Mouse (Mus musculus) CH12.LX (cell line): ENCODE measurements at regions not wholly inside any gene's neighbourhood (a gene's known extent, or its start where the extent isn't known, plus 50 kb on each side); places are given as distances from the start of the nearest gene placed in this dataset.

Experiments
- DNase-seq: peaks from one replicate; pipeline ENCODE4 v3.0.0-alpha.2; 2013; ENCODE audit errors: extremely low read depth
- H3K27ac ChIP-seq: 2 replicates; pipeline ENCODE4 v1.5.1; 2012; ENCODE audit warnings: low read depth, mild to moderate bottlenecking, control low read depth, moderate library complexity; ENCODE audit not compliant: insufficient read depth
- H3K27me3 ChIP-seq: replicated peaks from 2 replicates; pipeline ENCODE3; 2012; ENCODE audit warnings: inconsistent platforms
- H3K36me3 ChIP-seq, 2 experiments: replicated peaks in 1 of 2; 2 replicates each; pipeline versions ENCODE3 to v1.6.1; 2012; ENCODE audit warnings: inconsistent platforms in 1 of 2, low read length in 1 of 2, mild to moderate bottlenecking in 1 of 2, mixed read lengths in 1 of 2, moderate library complexity in 1 of 2; ENCODE audit not compliant: control insufficient read depth in 1 of 2, insufficient read depth in 1 of 2
- H3K4me1 ChIP-seq, 2 experiments: 2 replicates each; pipeline ENCODE4 v1.6.1; 2012; ENCODE audit warnings: inconsistent platforms in 1 of 2, moderate library complexity in 1 of 2; ENCODE audit not compliant: insufficient read depth in 2 of 2, control insufficient read depth in 1 of 2
- H3K4me2 ChIP-seq: 2 replicates; pipeline ENCODE4 v1.6.1; 2012; ENCODE audit warnings: low read depth, mild to moderate bottlenecking, control low read depth; ENCODE audit not compliant: poor library complexity, insufficient read depth, severe bottlenecking
- H3K4me3 ChIP-seq, 3 experiments: fragments of 150-350 bp in 1 of 3; sonication (generic) in 1 of 3; replicated peaks in 1 of 3; 2 replicates each; pipeline versions ENCODE3 to v1.5.1; 2011 to 2012; ENCODE audit warnings: low read depth in 2 of 3, low read length in 2 of 3, mild to moderate bottlenecking in 2 of 3, moderate library complexity in 2 of 3, control low read depth in 1 of 3, improper control_type of control experiment in 1 of 3, inconsistent platforms in 1 of 3, mixed read lengths in 1 of 3; ENCODE audit not compliant: poor library complexity in 1 of 3
- H3K79me2 ChIP-seq: replicated peaks from 2 replicates; pipeline ENCODE4 v1.6.1; 2012; ENCODE audit warnings: mild to moderate bottlenecking, moderate library complexity; ENCODE audit not compliant: control insufficient read depth, poor library complexity, insufficient read depth, severe bottlenecking; ENCODE audit errors: extremely low read depth
- H3K9ac ChIP-seq: 2 replicates; pipeline ENCODE4 v1.6.1; 2012; ENCODE audit warnings: low read depth, mild to moderate bottlenecking, control low read depth, moderate library complexity; ENCODE audit not compliant: insufficient read depth
- H3K9me3 ChIP-seq: replicated peaks from 2 replicates; pipeline ENCODE3; 2012; ENCODE audit warnings: low read length, inconsistent platforms, mixed read lengths
- CHD1 ChIP-seq: IDR thresholded peaks from 2 replicates; pipeline ENCODE4 v1.6.1; 2012; ENCODE audit warnings: low read depth, low read length, improper control_type of control experiment, inconsistent platforms
- CHD2 ChIP-seq: IDR thresholded peaks from 2 replicates; pipeline ENCODE4 v1.6.1; 2011; ENCODE audit warnings: low read length, improper control_type of control experiment
- CTCF ChIP-seq, 2 experiments: IDR thresholded peaks in 1 of 2; conservative IDR thresholded peaks in 1 of 2; 2 replicates each; pipeline ENCODE4 v1.5.1; 2011 to 2012; ENCODE audit warnings: low read depth in 2 of 2, low read length in 2 of 2, improper control_type of control experiment in 1 of 2, inconsistent platforms in 1 of 2, mild to moderate bottlenecking in 1 of 2, moderate library complexity in 1 of 2
- E2F4 ChIP-seq: IDR thresholded peaks from 2 replicates; pipeline ENCODE4 v1.6.1; 2011; ENCODE audit warnings: low read depth, low read length, improper control_type of control experiment; ENCODE audit not compliant: insufficient replicate concordance
- EP300 ChIP-seq: IDR thresholded peaks from 2 replicates; pipeline ENCODE4 v1.6.1; 2011; ENCODE audit warnings: low read length, improper control_type of control experiment
- ETS1 ChIP-seq: conservative IDR thresholded peaks from 2 replicates; pipeline ENCODE4 v1.6.1; 2012; ENCODE audit warnings: low read depth, mild to moderate bottlenecking, inconsistent platforms, low read length, improper control_type of control experiment, moderate library complexity
- IRF4 ChIP-seq: IDR thresholded peaks from 2 replicates; pipeline ENCODE4 v1.6.1; 2014; ENCODE audit warnings: low read depth, mild to moderate bottlenecking, inconsistent platforms, low read length, improper control_type of control experiment
- JUN ChIP-seq: IDR thresholded peaks from 2 replicates; pipeline ENCODE4 v1.6.1; 2011; ENCODE audit warnings: low read depth, mild to moderate bottlenecking, low read length, improper control_type of control experiment, moderate library complexity; ENCODE audit not compliant: insufficient read depth
- JUND ChIP-seq: conservative IDR thresholded peaks from 2 replicates; pipeline ENCODE4 v1.6.1; 2011; ENCODE audit warnings: low read depth, low read length, improper control_type of control experiment
- KAT2A ChIP-seq: IDR thresholded peaks from 2 replicates; pipeline ENCODE4 v1.6.1; 2012; ENCODE audit warnings: low read length, improper control_type of control experiment, inconsistent platforms; ENCODE audit not compliant: insufficient replicate concordance
- MAZ ChIP-seq: IDR thresholded peaks from 2 replicates; pipeline ENCODE4 v1.6.1; 2012; ENCODE audit warnings: low read depth, mild to moderate bottlenecking, inconsistent platforms, low read length, improper control_type of control experiment, moderate library complexity
- MEF2A ChIP-seq: IDR thresholded peaks from 2 replicates; pipeline ENCODE4 v1.6.1; 2014; ENCODE audit warnings: low read depth, mild to moderate bottlenecking, inconsistent platforms, low read length, improper control_type of control experiment, borderline replicate concordance
- MXI1 ChIP-seq: IDR thresholded peaks from 2 replicates; pipeline ENCODE4 v1.6.1; 2011; ENCODE audit warnings: mild to moderate bottlenecking, low read depth, low read length, improper control_type of control experiment
- MYC ChIP-seq: IDR thresholded peaks from 2 replicates; pipeline ENCODE4 v1.6.1; 2011; ENCODE audit warnings: low read depth, mild to moderate bottlenecking, improper control_type of control experiment, low read length
- NELFE ChIP-seq: IDR thresholded peaks from 2 replicates; pipeline ENCODE4 v1.6.1; 2011; ENCODE audit warnings: low read depth, low read length, improper control_type of control experiment
- NRF1 ChIP-seq: IDR thresholded peaks from 2 replicates; pipeline ENCODE4 v1.6.1; 2014; ENCODE audit warnings: low read depth, mild to moderate bottlenecking, inconsistent platforms, low read length, improper control_type of control experiment, moderate library complexity
- PAX5 ChIP-seq: IDR thresholded peaks from 2 replicates; pipeline ENCODE4 v1.6.1; 2012; ENCODE audit warnings: low read length, inconsistent platforms, mixed read lengths
- RAD21 ChIP-seq: IDR thresholded peaks from 2 replicates; pipeline ENCODE4 v1.6.1; 2011; ENCODE audit warnings: low read depth, mild to moderate bottlenecking, low read length, improper control_type of control experiment, moderate library complexity
- SIN3A ChIP-seq: IDR thresholded peaks from 2 replicates; pipeline ENCODE4 v1.6.1; 2012; ENCODE audit warnings: low read length, improper control_type of control experiment, inconsistent platforms
- USF1 ChIP-seq: IDR thresholded peaks from 2 replicates; pipeline ENCODE4 v1.6.1; 2014; ENCODE audit warnings: low read depth, mild to moderate bottlenecking, inconsistent platforms, low read length, improper control_type of control experiment
- ZC3H11A ChIP-seq: IDR thresholded peaks from 2 replicates; pipeline ENCODE4 v1.6.1; 2012; ENCODE audit warnings: low read depth, mild to moderate bottlenecking, inconsistent platforms, low read length, improper control_type of control experiment
- ZKSCAN1 ChIP-seq: IDR thresholded peaks from 2 replicates; pipeline ENCODE4 v1.6.1; 2012; ENCODE audit warnings: low read depth, inconsistent platforms, low read length, improper control_type of control experiment, borderline replicate concordance
- ZMIZ1 ChIP-seq: IDR thresholded peaks from 2 replicates; pipeline ENCODE4 v1.6.1; 2012; ENCODE audit warnings: low read depth, mild to moderate bottlenecking, inconsistent platforms, low read length, improper control_type of control experiment
- dilution Hi-C: fragments of 300-500 bp; cut with MboI; formaldehyde crosslinking; loops from 2 replicates; pipeline ENCODE4 v1.14.3; 2020; ENCODE audit warnings: low sequenced_read_pairs; ENCODE audit not compliant: extremely low pct_unique_long_range_greater_than_20kb, extremely low pct_ligation_motif_present
- in situ Hi-C: fragments of 300-500 bp; cut with MboI; formaldehyde crosslinking; loops from 3 replicates; pipeline ENCODE4 v1.14.3; 2019; ENCODE audit warnings: low sequenced_read_pairs, low pct_ligation_motif_present, low pct_unique_long_range_greater_than_20kb, mixed read lengths

- H3K9me3 ChIP-seq, result no peaks in the 10 kb centered on the region
- TF ChIP-seq MEF2A, result no peak
- TF ChIP-seq EP300, result no peak
- no peak for TF ChIP-seq ZMIZ1
- no peak for TF ChIP-seq PAX5
- TF ChIP-seq MXI1, result no peak
- TF ChIP-seq MYC, result no peak
Measured at GRCm38 (mm10) chr5:4535951-4536350, 221.9 kb downstream of the Fzd1 start.

GRCm38 (mm10) chr5:4534512-4534911 lies 223.3 kb downstream of the Fzd1 start:
- DNase-seq, result no peak
- dilution Hi-C loops, result no loop called here
- no peak overlapping the region for H3K27ac ChIP-seq
- no peak overlapping the region for H3K4me2 ChIP-seq
- no peaks in the 10 kb centered on the region for H3K9me3 ChIP-seq
- no peaks in the 10 kb centered on the region for H3K4me1 ChIP-seq
- H3K27me3 ChIP-seq, result no peaks in the 10 kb centered on the region
- H3K79me2 ChIP-seq, result no peaks in the 10 kb centered on the region
- no peak for TF ChIP-seq ZC3H11A
- TF ChIP-seq CHD2, result no peak
- no peak for TF ChIP-seq IRF4
- no peak for TF ChIP-seq USF1
- no peak for TF ChIP-seq KAT2A
- TF ChIP-seq ETS1, result no peak
- TF ChIP-seq JUN, result no peak
- TF ChIP-seq E2F4, result no peak
- TF ChIP-seq NRF1, result no peak
- TF ChIP-seq CTCF (conservative IDR thresholded peaks at IDR 0.05 in 1 of 2, IDR thresholded peaks at IDR 0.05 in 1 of 2; ENCODE audit: low read depth in 2 of 2, low read length in 2 of 2), result no peak
- no peak for TF ChIP-seq NELFE
- no peak for TF ChIP-seq SIN3A
- no peak for TF ChIP-seq ZMIZ1
- no peak for TF ChIP-seq MAZ
- TF ChIP-seq EP300, result no peak
- no peak for TF ChIP-seq ZKSCAN1
- no peak for TF ChIP-seq JUND
- TF ChIP-seq RAD21, result no peak
- no peak for TF ChIP-seq CHD1
- H3K4me3 ChIP-seq, result no peak overlapping the region
- in situ Hi-C loops, result no loop called here
- H3K9ac ChIP-seq, result no peak overlapping the region
- H3K36me3 ChIP-seq, result no peaks in the 10 kb centered on the region

More at GRCm38 (mm10) chr5:4535951-4536350, 221.9 kb downstream of the Fzd1 start:
- Histone ChIP-seq H3K27ac (no peak overlapping the region), H3K36me3 (no peaks in the 10 kb centered on the region), H3K4me2 (no peak overlapping the region), H3K9ac (no peak overlapping the region), H3K79me2 (no peaks in the 10 kb centered on the region), H3K4me1 (no peaks in the 10 kb centered on the region), H3K4me3 (no peak overlapping the region), H3K27me3 (no peaks in the 10 kb centered on the region)
- dilution Hi-C loops, result no loop called here
- no peak for DNase-seq
- in situ Hi-C loops, result no loop called here
